Mouse (Mus musculus) gastrocnemius, postnatal 14 days (tissue): ENCODE data around the gene Rfx8. TPM values are rescaled to one million over a fixed set of nuclear protein-coding genes. Genes with fewer than 3 reads are reported as not detected.

Source experiments
- total RNA-seq, 2 experiments: library from RNA; stranded (reverse); gene quantifications; 2 replicates each; pipeline ENCODE4 v1.2.3; 2021

The Rfx8 gene
- total RNA-seq, 2 experiments from 2014 or later = 0.10 to 0.18 TPM

Other genes starting within 250 kb of the Rfx8 start
- gene Tbc1d8, start 242.2 kb downstream of the Rfx8 start, total RNA-seq = 1 to 10 TPM; 6.7 to 7.0 TPM
- 10 to 100 TPM; 15.7 to 16.6 TPM for gene Cnot11, start 186.0 kb downstream of the Rfx8 start, total RNA-seq
- gene Rnf149, start 143.6 kb downstream of the Rfx8 start, total RNA-seq = 1 to 10 TPM; 8.3 to 8.5 TPM
- under 1 TPM; 0.06 to 0.07 TPM for gene Creg2, start 69.5 kb downstream of the Rfx8 start, total RNA-seq
- gene Gm3646, start 84.3 kb upstream of the Rfx8 start, total RNA-seq = 1 to 10 TPM; 1.6 to 2.2 TPM
- 10 to 100 TPM; 53.2 to 53.6 TPM for gene Map4k4, start 179.9 kb upstream of the Rfx8 start, total RNA-seq